Mouse (Mus musculus) lung, adult 18-20 months (tissue): ENCODE measurements around the gene Zfp719.

Source experiments
- DNase-seq, 2 experiments: peaks; one replicate each; pipeline ENCODE4 v3.0.0; 2022; ENCODE audit warnings: mixed read lengths in 2 of 2

Zfp719 gene

GRCm38 (mm10) chr7:43607743-43608287 lies 28.4 kb downstream of the Zfp719 start:
- peak; percentile 1 to 10 for DNase-seq

- DNase-seq: no peak
Measured at GRCm38 (mm10) chr7:43608316-43608824, 29.0 kb downstream of the Zfp719 start.

- DNase-seq: no peak
Measured at GRCm38 (mm10) chr7:43613816-43614551, 34.6 kb downstream of the Zfp719 start.

GRCm38 (mm10) chr7:43622927-43623326 lies 43.5 kb downstream of the Zfp719 start:
- DNase-seq: no peak

GRCm38 (mm10) chr7:43623819-43624218 lies 44.4 kb downstream of the Zfp719 start:
- DNase-seq: no peak

- DNase-seq: no peak
Measured at GRCm38 (mm10) chr7:43625065-43625464, 45.7 kb downstream of the Zfp719 start.

GRCm38 (mm10) chr7:43625794-43626422 lies 46.5 kb downstream of the Zfp719 start:
- DNase-seq: no peak

- no peak for DNase-seq
Measured at GRCm38 (mm10) chr7:43633940-43634339, 54.5 kb downstream of the Zfp719 start.

GRCm38 (mm10) chr7:43634500-43634899 lies 55.1 kb downstream of the Zfp719 start, which contains the start of gene Ceacam18:
Gene Ceacam18, plus strand, starts transcription at chr7:43634707.
- no peak for DNase-seq

GRCm38 (mm10) chr7:43636194-43636593 lies 56.8 kb downstream of the Zfp719 start:
- no peak for DNase-seq

- no peak for DNase-seq
Measured at GRCm38 (mm10) chr7:43637118-43637517, 57.7 kb downstream of the Zfp719 start.

GRCm38 (mm10) chr7:43642587-43642986 lies 63.2 kb downstream of the Zfp719 start:
- peak; percentile 46 to 52 for DNase-seq
